Mouse (Mus musculus): ENCODE results near the gene Bbs12. TPM values are rescaled to one million over a fixed set of nuclear protein-coding genes. Genes with fewer than 3 reads are reported as not detected.

The Bbs12 gene
- polyA plus RNA-seq (2017; shearing (Covaris generic)): 2.3 TPM

DNA sequence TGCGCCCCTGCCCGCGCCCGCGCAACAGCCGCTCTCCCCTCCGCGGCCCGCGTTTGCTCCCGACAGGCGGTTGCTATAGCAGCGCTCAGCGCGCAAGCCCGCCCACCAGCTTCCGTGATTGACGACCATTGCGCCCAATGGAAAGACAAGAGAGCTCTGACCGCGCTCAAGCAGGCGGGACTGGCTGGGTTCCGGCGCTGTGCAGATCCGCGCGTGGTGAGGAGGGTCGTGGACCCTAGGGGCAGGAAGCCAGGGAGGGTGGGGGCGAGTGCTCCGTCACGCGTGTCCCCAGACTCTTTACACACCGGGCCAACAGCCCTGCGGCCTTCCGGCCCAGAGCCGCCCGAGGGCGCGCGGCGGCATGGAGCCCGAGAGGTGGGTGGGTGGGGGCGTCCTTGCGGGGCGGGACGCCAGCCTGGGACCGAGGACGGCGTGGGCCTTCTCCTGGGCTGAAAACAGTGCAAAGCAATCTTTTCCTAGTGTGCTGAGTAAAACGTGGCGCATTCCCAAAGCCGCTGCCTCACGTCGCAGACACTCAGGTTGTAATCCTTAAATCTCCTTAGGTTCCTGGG lies at the start of gene Bbs12, which contains the start of gene Cetn4:
Gene Bbs12 (plus strand): TSS at position 185 of the 572 bp plus-strand sequence.
Gene Cetn4 (minus strand): TSS at position 339 of the 572 bp plus-strand sequence.

DNA sequence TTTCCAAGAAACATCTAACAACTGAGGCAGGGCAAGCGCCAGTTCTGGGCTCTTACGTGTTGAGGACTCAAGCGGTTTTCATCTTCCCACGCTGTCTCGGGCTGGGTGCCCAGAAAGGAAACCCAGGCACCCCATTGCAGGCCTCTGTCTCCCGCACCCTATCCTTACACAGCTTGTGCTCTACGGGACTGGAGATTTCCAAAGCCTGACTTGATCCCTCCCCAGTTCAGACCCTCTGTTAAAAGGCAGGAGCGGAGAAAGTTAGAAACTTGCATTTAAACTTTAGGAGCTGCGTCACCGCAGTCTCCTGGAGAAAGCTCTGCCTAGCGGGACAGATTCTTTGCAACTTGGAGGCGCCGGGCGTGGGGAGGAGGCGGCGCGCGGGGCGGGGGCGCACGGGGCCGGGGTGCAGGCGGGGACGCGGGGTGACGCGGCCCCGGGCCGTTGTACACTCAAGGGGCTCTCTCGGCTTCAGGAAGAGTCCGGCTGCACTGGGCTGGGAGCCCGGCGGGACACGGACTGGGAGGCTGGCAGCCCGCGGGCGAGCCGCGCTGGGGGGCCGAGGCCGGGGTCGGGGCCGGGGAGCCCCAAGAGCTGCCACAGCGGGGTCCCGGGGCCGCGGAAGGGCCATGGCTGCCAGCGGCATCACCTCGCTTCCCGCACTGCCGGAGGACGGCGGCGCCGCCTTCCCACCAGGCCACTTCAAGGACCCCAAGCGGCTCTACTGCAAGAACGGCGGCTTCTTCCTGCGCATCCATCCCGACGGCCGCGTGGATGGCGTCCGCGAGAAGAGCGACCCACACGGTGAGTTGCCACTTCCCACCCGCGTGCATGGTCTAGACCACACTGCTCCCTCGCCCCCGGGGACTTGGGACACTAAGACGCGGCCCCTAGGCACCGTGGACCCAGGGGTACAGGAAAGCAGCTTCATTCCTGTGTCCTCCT lies 36.1 kb downstream of the Bbs12 start, which contains the start of gene Fgf2:
Gene Fgf2 (plus strand): TSS at position 126 of the 945 bp plus-strand sequence.

Other genes with a start within 250 kb of the Bbs12 start
- not detected for gene Adad1, start 249.0 kb upstream of the Bbs12 start, polyA plus RNA-seq (2017; shearing (Covaris generic))
- gene Il2, start 186.6 kb upstream of the Bbs12 start, polyA plus RNA-seq (2017; shearing (Covaris generic)): 9.0 TPM
- 13.9 TPM for gene Il21, start 79.9 kb upstream of the Bbs12 start, polyA plus RNA-seq (2017; shearing (Covaris generic))
- gene Cetn4, start 154 bp downstream of the Bbs12 start, polyA plus RNA-seq (2017; shearing (Covaris generic)): 1.7 TPM
- gene Fgf2, start 35.8 kb downstream of the Bbs12 start, polyA plus RNA-seq (2017; shearing (Covaris generic)): 0.71 TPM
- gene Spata5, start 107.3 kb downstream of the Bbs12 start, polyA plus RNA-seq (2017; shearing (Covaris generic)): 42.9 TPM
- gene Nudt6, start 107.7 kb downstream of the Bbs12 start, polyA plus RNA-seq (2017; shearing (Covaris generic)): 18.7 TPM

Measured in effector memory CD4-positive, alpha-beta T cell, adult 5 months (primary cell).